Mouse (Mus musculus) hindbrain, embryonic 10.5 days (tissue): ENCODE data around the gene Cc2d2a. TPM values are rescaled to one million over a fixed set of nuclear protein-coding genes. Genes with fewer than 3 reads are reported as not detected.

Experiments used
- DNase-seq: peaks from one replicate; pipeline ENCODE4 v3.0.0-alpha.2; 2017; ENCODE audit warnings: low spot score
- H3K27ac ChIP-seq: fragments of 300-500 bp; sonication (generic); 2 replicates; pipeline ENCODE4 v1.5.1; 2016; ENCODE audit warnings: mild to moderate bottlenecking, moderate library complexity
- H3K27me3 ChIP-seq: fragments of 300-500 bp; sonication (generic); 2 replicates; pipeline ENCODE4 v1.6.1; 2016; ENCODE audit warnings: mild to moderate bottlenecking; ENCODE audit not compliant: poor library complexity, insufficient read depth, severe bottlenecking
- H3K36me3 ChIP-seq: fragments of 300-500 bp; sonication (generic); 2 replicates; pipeline ENCODE4 v1.6.1; 2016; ENCODE audit warnings: mild to moderate bottlenecking, moderate library complexity
- H3K4me1 ChIP-seq: fragments of 300-500 bp; sonication (generic); replicated peaks from 2 replicates; pipeline ENCODE4 v1.6.1; 2016; ENCODE audit warnings: mild to moderate bottlenecking
- H3K4me3 ChIP-seq: fragments of 300-500 bp; sonication (generic); 2 replicates; pipeline ENCODE4 v1.5.1; 2016; ENCODE audit warnings: mild to moderate bottlenecking, moderate library complexity
- H3K9me3 ChIP-seq: fragments of 300-500 bp; sonication (generic); 2 replicates; pipeline ENCODE4 v1.6.1; 2016; ENCODE audit warnings: mild to moderate bottlenecking, moderate library complexity
- WGBS: fragments of 180-500 bp; shearing (Covaris S2); methylation state at CpG from one replicate; pipeline ENCODE4 v1.1.7; 2016; 5-methylcytosine and 5-hydroxymethylcytosine counted together
- polyA plus RNA-seq: library from polyadenylated mRNA; unstranded; fragments of >200 nt; fragmentation: Nextera tagmentation; extraction: Ambion mirVana; gene quantifications from 2 replicates; pipeline ENCODE4 v1.2.1, GENCODE M21; 2016

Cc2d2a gene
- polyA plus RNA-seq, 1 experiment from 2014 or later = 8.5 TPM

DNA sequence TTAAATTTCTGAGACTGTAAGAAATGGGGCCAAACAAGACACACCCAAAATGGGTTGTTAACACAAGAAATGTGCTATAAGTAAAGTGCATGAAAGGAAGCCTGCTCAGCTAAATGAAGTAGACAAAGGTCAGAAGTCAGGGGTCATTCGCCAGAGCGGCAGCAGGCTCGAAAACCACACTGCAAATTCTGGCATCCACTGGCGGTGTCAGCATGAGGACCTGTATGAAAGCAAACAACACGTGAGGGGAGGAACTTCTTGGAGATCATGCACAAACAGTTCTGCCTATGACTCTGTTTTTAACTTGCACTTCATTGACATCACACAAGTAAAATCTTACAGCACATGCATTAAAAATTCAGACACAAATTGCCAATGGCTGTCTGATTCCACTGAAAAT lies 83.0 kb downstream of the Cc2d2a start:
- Histone ChIP-seq H3K9me3 (no peaks in the 10 kb centered on the region), H3K4me3 (no peak overlapping the region), H3K36me3 (peaks cover 63% of the 10 kb centered on the region), H3K4me1 (0 out of 2 replicates have a peak, but pooled peaks cover 4% of the 10 kb centered on the region), H3K27ac (no peak overlapping the region), H3K27me3 (no peaks in the 10 kb centered on the region)
- WGBS = 36% methylated on average over 5 of the region's 5 CpGs
- peak; percentile 28 for DNase-seq

- DNase-seq = no peak
These were observed 85.9 kb downstream of the Cc2d2a start for GRCm38 (mm10) chr5:43748039-43748438.

GRCm38 (mm10) chr5:43749092-43749491 lies 86.9 kb downstream of the Cc2d2a start:
- no peak overlapping the region for H3K4me3 ChIP-seq
- no peaks in the 10 kb centered on the region for H3K9me3 ChIP-seq
- H3K27me3 ChIP-seq = no peaks in the 10 kb centered on the region
- DNase-seq = no peak
- H3K27ac ChIP-seq = no peak overlapping the region
- 0 out of 2 replicates have a peak, but pooled peaks cover 4% of the 10 kb centered on the region for H3K4me1 ChIP-seq
- H3K36me3 ChIP-seq = peaks cover 46% of the 10 kb centered on the region
- 90% methylated on average over 3 of the region's 3 CpGs for WGBS

More at GRCm38 (mm10) chr5:43748039-43748438, 85.9 kb downstream of the Cc2d2a start:
- H3K4me3 ChIP-seq = no peak overlapping the region
- H3K4me1 ChIP-seq = 0 out of 2 replicates have a peak, but pooled peaks cover 4% of the 10 kb centered on the region
- WGBS = 91% methylated on average over 4 of the region's 4 CpGs
- H3K9me3 ChIP-seq = no peaks in the 10 kb centered on the region
- H3K36me3 ChIP-seq = peaks cover 45% of the 10 kb centered on the region
- H3K27ac ChIP-seq = no peak overlapping the region
- no peaks in the 10 kb centered on the region for H3K27me3 ChIP-seq

GRCm38 (mm10) chr5:43770618-43771354 lies 108.6 kb downstream of the Cc2d2a start:
- H3K4me1 ChIP-seq = no peaks in the 10 kb centered on the region
- DNase-seq = no peak
- H3K27me3 ChIP-seq = no peaks in the 10 kb centered on the region
- 89% methylated on average over 3 of the region's 3 CpGs for WGBS
- no peak overlapping the region for H3K27ac ChIP-seq
- peaks cover 56% of the 10 kb centered on the region for H3K36me3 ChIP-seq
- H3K9me3 ChIP-seq = no peaks in the 10 kb centered on the region
- H3K4me3 ChIP-seq = no peak overlapping the region

- H3K4me3 ChIP-seq = no peak overlapping the region
- H3K9me3 ChIP-seq = no peaks in the 10 kb centered on the region
- H3K27ac ChIP-seq = no peak overlapping the region
- no peaks in the 10 kb centered on the region for H3K27me3 ChIP-seq
- H3K36me3 ChIP-seq = peaks cover 49% of the 10 kb centered on the region
- H3K4me1 ChIP-seq = 0 out of 2 replicates have a peak, but pooled peaks cover 2% of the 10 kb centered on the region
- 96% methylated on average over 3 of the region's 3 CpGs for WGBS
- no peak for DNase-seq
These were observed 109.4 kb downstream of the Cc2d2a start for GRCm38 (mm10) chr5:43771555-43771954.

DNA sequence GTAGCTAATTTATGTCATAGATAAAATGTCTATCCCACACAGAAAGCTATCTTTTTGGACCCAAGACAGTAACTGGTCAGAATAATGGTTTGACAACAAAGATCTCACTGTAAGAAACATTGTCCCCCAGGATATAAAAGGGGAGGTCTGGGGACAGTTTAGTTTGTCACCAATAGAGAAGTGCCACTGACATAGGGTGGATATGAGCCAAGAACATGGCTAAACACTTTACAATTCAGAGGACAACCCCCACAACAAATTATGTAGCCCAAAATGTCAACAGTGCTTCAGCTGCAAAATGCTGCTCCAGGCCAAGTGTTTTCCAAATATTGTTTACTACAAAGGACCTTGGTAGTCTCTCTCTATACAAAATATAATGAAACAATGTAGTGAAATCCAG lies 114.3 kb downstream of the Cc2d2a start:
- Histone ChIP-seq H3K27ac (no peak overlapping the region), H3K9me3 (no peaks in the 10 kb centered on the region), H3K4me3 (no peak overlapping the region), H3K27me3 (no peaks in the 10 kb centered on the region), H3K36me3 (peaks cover 20% of the 10 kb centered on the region), H3K4me1 (peaks cover 18% of the 10 kb centered on the region)
- DNase-seq = no peak

DNA sequence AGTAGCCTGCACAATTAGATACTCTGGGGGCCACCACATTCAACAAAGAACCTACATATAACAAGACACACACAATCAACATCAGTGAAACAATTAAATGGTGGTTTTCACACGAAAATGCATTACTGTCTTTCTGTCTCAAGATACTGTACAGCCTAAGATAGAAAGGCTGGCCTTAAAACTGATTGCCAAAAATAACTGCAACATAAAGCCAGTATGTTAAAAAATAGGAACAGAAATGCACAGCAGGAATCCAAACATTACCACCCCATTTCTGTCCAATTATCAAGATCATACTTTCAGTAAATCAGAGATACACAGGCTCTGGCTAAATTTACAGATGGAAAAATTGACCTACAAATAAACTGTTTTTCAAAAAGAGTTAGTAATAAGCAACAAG lies 114.8 kb downstream of the Cc2d2a start:
- H3K4me1 ChIP-seq = peaks cover 18% of the 10 kb centered on the region
- 58% methylated on average over 1 of the region's 1 CpGs for WGBS
- H3K27ac ChIP-seq = no peak overlapping the region
- H3K36me3 ChIP-seq = peaks cover 18% of the 10 kb centered on the region
- no peaks in the 10 kb centered on the region for H3K27me3 ChIP-seq
- no peaks in the 10 kb centered on the region for H3K9me3 ChIP-seq
- no peak overlapping the region for H3K4me3 ChIP-seq
- no peak for DNase-seq

DNA sequence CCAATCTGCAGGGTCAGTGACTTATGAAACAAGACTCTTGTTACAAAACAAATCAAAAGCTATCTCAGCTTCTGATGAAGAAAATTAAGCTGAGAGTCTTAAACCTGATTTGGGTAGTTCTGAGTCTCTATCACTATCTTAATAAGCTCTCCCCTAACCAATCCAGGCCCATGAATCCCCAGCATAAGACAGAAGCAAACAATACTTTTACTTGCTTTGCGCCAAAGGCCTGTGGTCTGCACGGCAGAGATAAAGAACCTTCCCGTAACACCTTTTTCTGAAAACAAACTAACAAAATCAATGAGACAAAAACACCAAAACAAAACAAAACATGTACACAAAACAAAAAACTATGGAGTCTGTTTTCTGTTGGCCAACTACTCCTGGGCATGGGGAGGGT lies 116.4 kb downstream of the Cc2d2a start:
- peaks cover 11% of the 10 kb centered on the region for H3K36me3 ChIP-seq
- no peak overlapping the region for H3K4me3 ChIP-seq
- no peak for DNase-seq
- H3K27me3 ChIP-seq = no peaks in the 10 kb centered on the region
- peaks cover 25% of the 10 kb centered on the region for H3K4me1 ChIP-seq
- H3K27ac ChIP-seq = no peak overlapping the region
- no peaks in the 10 kb centered on the region for H3K9me3 ChIP-seq
- WGBS = 97% methylated on average over 3 of the region's 3 CpGs

DNA sequence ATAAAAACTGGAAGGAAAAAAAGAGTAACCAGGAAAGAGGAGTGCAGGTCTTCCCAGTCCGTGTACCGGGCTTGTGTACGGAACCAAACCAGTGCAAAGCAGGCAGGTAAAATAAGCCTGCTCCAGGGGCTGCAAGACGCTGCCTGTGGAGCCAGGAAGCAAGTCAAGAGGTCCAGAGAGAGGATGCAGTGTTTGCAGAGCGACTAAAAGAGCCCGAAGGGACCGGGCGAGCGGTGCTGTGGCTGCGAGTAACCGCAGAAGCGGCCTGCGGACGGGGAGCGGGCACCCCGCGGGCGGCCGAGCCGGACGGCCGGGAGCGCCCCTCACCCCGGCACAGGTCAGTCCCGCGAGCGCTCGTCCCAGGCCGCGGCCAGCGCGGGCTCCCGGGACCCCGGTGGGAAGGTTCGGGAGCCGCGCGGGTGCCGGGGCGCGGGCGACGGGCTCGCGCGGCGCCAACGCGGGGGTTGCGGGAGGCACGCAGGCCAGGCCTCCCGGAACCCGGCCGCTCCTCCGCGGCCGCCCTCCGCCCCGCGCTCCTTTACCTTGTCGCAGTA lies 119.4 kb downstream of the Cc2d2a start:
- under 1% methylated on average over 51 of the region's 61 CpGs for WGBS
- Histone ChIP-seq H3K9me3 (no peaks in the 10 kb centered on the region), H3K27me3 (no peaks in the 10 kb centered on the region), H3K4me3 (peak overlapping the region; percentile 86), H3K36me3 (peaks cover 11% of the 10 kb centered on the region), H3K4me1 (peaks cover 24% of the 10 kb centered on the region), H3K27ac (peak overlapping the region; percentile 99)
- no peak for DNase-seq

DNA sequence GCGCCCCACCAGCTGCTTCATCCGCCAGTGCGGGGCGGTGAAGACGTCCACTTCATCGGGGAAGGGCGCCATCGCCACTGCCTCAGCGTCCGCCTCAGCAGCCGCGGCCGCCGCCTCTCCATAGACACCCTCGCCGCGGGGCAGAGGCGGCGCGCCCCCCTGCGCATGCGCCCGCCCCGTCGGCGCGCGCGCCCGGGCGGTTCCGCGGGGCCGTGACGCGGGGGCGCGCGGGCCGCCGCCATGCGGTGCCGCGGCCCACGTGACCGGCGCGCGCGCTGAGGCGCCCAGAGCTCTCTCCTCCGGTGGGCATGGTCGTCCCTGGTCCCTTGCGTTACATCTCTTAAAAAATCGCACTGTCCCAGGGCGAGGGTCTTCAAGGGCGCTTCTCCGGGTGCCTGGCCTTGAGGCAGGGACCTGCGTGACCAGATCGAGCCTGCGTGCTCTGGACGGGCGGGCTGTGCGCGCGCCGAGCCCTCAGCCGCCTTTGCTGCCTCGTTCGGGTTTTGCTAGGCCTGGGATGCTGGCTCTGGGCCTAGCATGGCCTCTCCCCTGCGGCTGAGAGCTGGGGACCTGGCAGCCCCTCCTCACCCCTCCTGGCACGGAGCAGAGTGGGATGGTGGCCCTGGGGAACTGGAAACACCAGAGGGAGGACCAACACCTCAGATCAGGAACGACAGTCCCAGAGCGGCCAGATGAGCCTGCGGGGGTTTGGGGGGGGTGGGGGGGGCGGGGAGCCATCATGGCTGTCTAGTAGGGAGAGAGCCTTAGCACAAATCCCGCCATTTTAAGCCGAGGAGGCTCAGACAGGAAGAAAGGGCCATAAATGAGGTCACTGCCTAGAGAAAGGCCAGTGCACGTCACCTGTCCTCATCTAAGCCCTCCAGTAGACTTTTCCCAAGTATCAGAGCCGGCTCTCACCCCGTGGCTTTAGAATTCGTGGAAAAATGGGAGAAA lies 120.1 kb downstream of the Cc2d2a start:
- H3K27ac ChIP-seq = peak overlapping the region; percentile 99
- H3K4me3 ChIP-seq = peak overlapping the region; percentile 86
- DNase-seq = peak; percentile 84
- H3K27me3 ChIP-seq = no peaks in the 10 kb centered on the region
- peaks cover 11% of the 10 kb centered on the region for H3K36me3 ChIP-seq
- no peaks in the 10 kb centered on the region for H3K9me3 ChIP-seq
- peaks cover 18% of the 10 kb centered on the region for H3K4me1 ChIP-seq
- 4% methylated on average over 82 of the region's 82 CpGs for WGBS

GRCm38 (mm10) chr5:43783996-43784395 lies 121.8 kb downstream of the Cc2d2a start:
- Histone ChIP-seq H3K27ac (no peak overlapping the region), H3K27me3 (no peaks in the 10 kb centered on the region), H3K36me3 (peaks cover 6% of the 10 kb centered on the region), H3K4me3 (no peak overlapping the region), H3K4me1 (peaks cover 18% of the 10 kb centered on the region), H3K9me3 (no peaks in the 10 kb centered on the region)
- DNase-seq = no peak
- 91% methylated on average over 2 of the region's 2 CpGs for WGBS

- Histone ChIP-seq H3K27ac (no peak overlapping the region), H3K9me3 (no peaks in the 10 kb centered on the region), H3K4me1 (peaks cover 7% of the 10 kb centered on the region), H3K27me3 (no peaks in the 10 kb centered on the region), H3K4me3 (no peak overlapping the region), H3K36me3 (no peaks in the 10 kb centered on the region)
- DNase-seq = no peak
- WGBS = 92% methylated on average over 4 of the region's 4 CpGs
These were observed 124.5 kb downstream of the Cc2d2a start for GRCm38 (mm10) chr5:43786607-43787006.
